Mouse (Mus musculus) testis, adult 2 months (tissue): ENCODE results near the gene Oaf.

ENCODE experiments used
- CTCF ChIP-seq: fragments of 200-500 bp; IDR thresholded peaks from 2 replicates; pipeline ENCODE4 v1.5.1; 2012; ENCODE audit warnings: low read depth, mild to moderate bottlenecking, inconsistent platforms, low read length, moderate library complexity; ENCODE audit not compliant: control insufficient read depth, insufficient read depth, insufficient replicate concordance
- POLR2A ChIP-seq: fragments of 200-500 bp; IDR thresholded peaks from 2 replicates; pipeline ENCODE4 v1.6.1; 2012; ENCODE audit warnings: low read depth, mild to moderate bottlenecking, inconsistent platforms, low read length, moderate library complexity; ENCODE audit not compliant: control insufficient read depth

DNA sequence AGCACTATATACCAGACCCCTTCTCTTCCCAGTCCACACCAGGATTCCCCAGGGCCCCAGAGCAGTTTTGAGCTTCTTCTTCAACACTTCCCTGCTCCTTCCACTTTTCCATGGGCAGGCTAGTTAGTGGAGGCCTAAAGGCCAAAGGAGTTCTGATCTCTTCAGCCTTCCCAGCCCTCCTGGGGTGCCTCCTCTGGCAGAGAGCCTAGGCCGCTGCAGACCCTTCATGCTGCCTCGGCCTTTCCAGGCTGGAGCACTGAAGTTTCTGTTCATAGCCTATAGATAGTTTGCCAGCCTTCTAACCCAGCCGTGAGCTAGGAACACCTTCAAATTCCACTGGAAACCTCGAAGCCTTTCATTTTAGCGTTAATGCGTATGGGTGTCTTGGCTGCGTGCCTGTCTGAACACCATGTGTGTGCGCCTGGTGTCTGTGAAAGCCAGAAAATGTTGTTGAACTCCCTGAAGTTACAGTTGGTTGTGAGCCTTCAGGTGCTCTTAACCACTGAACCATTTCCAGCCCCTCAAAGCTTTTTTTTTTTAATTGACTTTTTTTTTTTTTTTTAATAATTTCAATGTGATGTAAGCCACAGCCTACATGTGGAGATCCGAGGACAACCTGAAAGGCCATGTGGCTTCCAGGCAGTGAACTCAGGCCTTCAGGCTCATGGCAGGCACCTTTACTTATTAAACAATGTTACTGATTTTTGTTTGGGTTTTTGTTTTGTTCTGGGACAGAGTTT, 23.3 kb upstream of the Oaf start:
- TF ChIP-seq CTCF (no peak), POLR2A (no peak)
